Mouse (Mus musculus): ENCODE results near the gene Klhl41.

DNA sequence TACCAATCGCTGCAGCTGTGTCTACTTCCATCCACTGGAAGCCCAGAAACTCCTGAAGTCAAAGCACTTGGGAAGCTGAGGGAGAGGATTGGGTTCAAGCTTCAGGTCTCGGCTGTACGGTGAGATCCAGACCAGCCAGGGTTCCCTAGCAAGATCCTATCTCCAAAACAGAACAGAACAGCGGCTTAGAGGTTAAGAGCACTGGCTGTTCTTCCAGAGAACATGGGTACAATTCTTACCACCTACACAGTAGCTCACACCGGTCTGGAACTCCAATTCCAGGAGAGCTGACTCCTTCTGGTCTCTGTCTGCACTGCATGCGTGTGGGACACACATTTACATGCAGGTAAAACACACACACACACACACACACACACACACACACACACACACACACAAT lies 40.0 kb upstream of the Klhl41 start:
- TF ChIP-seq CTCF (IDR thresholded peaks at IDR 0.05; ENCODE audit: low read depth) = no peak
- TF ChIP-seq EP300 (IDR thresholded peaks at IDR 0.05; ENCODE audit: low read depth) = no peak
